Mouse (Mus musculus) kidney, postnatal 0 days (tissue): ENCODE measurements at regions not wholly inside any gene's neighbourhood (a gene's known extent, or its start where the extent isn't known, plus 50 kb on each side); places are given as distances from the start of the nearest gene placed in this dataset.

Experiments
- ATAC-seq: fragments of 200-750 bp; cut with Nextera tagmentation; replicated peaks from 2 replicates; pipeline ENCODE4 v1.8.0; 2017; ENCODE audit warnings: low read depth, moderate number of reproducible peaks, moderate TSS enrichment, moderate library complexity; ENCODE audit not compliant: low FRiP score
- DNase-seq: peaks from one replicate; pipeline ENCODE4 v3.0.0-alpha.2; 2016; ENCODE audit warnings: low spot score
- H3K27ac ChIP-seq: fragments of 300-500 bp; sonication (generic); 2 replicates; pipeline ENCODE4 v1.5.1; 2014; ENCODE audit warnings: mild to moderate bottlenecking
- H3K27me3 ChIP-seq: fragments of 300-500 bp; sonication (generic); 2 replicates; pipeline ENCODE4 v1.6.1; 2014; ENCODE audit warnings: low read length, mixed read lengths; ENCODE audit not compliant: insufficient read depth
- H3K36me3 ChIP-seq: fragments of 300-500 bp; sonication (generic); 2 replicates; pipeline ENCODE4 v1.6.1; 2014; ENCODE audit warnings: low read length, mixed read lengths; ENCODE audit not compliant: insufficient read depth
- H3K4me1 ChIP-seq: fragments of 300-500 bp; sonication (generic); replicated peaks from 2 replicates; pipeline ENCODE4 v1.6.1; 2014; ENCODE audit warnings: antibody characterized with exemption, low read length, mixed read lengths; ENCODE audit not compliant: insufficient read depth
- H3K4me2 ChIP-seq: fragments of 300-500 bp; sonication (generic); 2 replicates; pipeline ENCODE4 v1.6.1; 2014; ENCODE audit warnings: mild to moderate bottlenecking, low read length, moderate library complexity, mixed read lengths
- H3K4me3 ChIP-seq: fragments of 300-500 bp; sonication (generic); replicated peaks from 2 replicates; pipeline ENCODE4 v1.5.1; 2014; ENCODE audit warnings: low read depth, low read length
- H3K9ac ChIP-seq: fragments of 300-500 bp; sonication (generic); 2 replicates; pipeline ENCODE4 v1.6.1; 2014; ENCODE audit warnings: low read depth, low read length
- H3K9me3 ChIP-seq: fragments of 300-500 bp; sonication (generic); replicated peaks from 2 replicates; pipeline ENCODE4 v1.6.1; 2016; ENCODE audit warnings: low read length, inconsistent platforms, mixed read lengths
- CTCF ChIP-seq: IDR thresholded peaks from 2 replicates; pipeline ENCODE4 v1.5.1; 2016; ENCODE audit warnings: antibody characterized with exemption, low read depth, mild to moderate bottlenecking, moderate library complexity
- WGBS: fragments of 180-500 bp; shearing (Covaris S2); extraction: QIAGEN DNeasy Blood & Tissue Kit; methylation state at CpG from one replicate; pipeline ENCODE4 v1.1.7; 2014; 5-methylcytosine and 5-hydroxymethylcytosine counted together

GRCm38 (mm10) chr8:37134192-37134964, 141.0 kb downstream of the AI429214 start:
- no peak for TF ChIP-seq CTCF
- Histone ChIP-seq H3K27ac (no peak overlapping the region), H3K4me3 (no peak overlapping the region), H3K36me3 (no peaks in the 10 kb centered on the region), H3K9me3 (no peaks in the 10 kb centered on the region), H3K9ac (no peak overlapping the region), H3K4me1 (no peaks in the 10 kb centered on the region), H3K4me2 (no peak overlapping the region), H3K27me3 (no peaks in the 10 kb centered on the region)
- WGBS: 37% methylated on average over 8 of the region's 8 CpGs
- DNase-seq: peak; percentile 54
- ATAC-seq: no peak

- ATAC-seq: no peak
- Histone ChIP-seq H3K4me1 (no peaks in the 10 kb centered on the region), H3K27me3 (no peaks in the 10 kb centered on the region), H3K9ac (no peak overlapping the region), H3K9me3 (no peaks in the 10 kb centered on the region), H3K27ac (no peak overlapping the region), H3K4me2 (no peak overlapping the region), H3K36me3 (no peaks in the 10 kb centered on the region), H3K4me3 (no peak overlapping the region)
- WGBS: 56% methylated on average over 1 of the region's 1 CpGs
- no peak for TF ChIP-seq CTCF
- no peak for DNase-seq
Measured at GRCm38 (mm10) chr8:37150286-37150685, 156.9 kb downstream of the AI429214 start.

- peak; percentile 73 for DNase-seq
- 61% methylated on average over 7 of the region's 7 CpGs for WGBS
- no peaks in the 10 kb centered on the region for H3K27me3 ChIP-seq
- H3K36me3 ChIP-seq: no peaks in the 10 kb centered on the region
- H3K27ac ChIP-seq: no peak overlapping the region
- TF ChIP-seq CTCF: no peak
- no peaks in the 10 kb centered on the region for H3K9me3 ChIP-seq
- H3K9ac ChIP-seq: no peak overlapping the region
- peak; percentile 71 for ATAC-seq
- H3K4me3 ChIP-seq: no peak overlapping the region
- no peaks in the 10 kb centered on the region for H3K4me1 ChIP-seq
- no peak overlapping the region for H3K4me2 ChIP-seq
Measured at GRCm38 (mm10) chr8:37154361-37154760, 161.0 kb downstream of the AI429214 start.

GRCm38 (mm10) chr8:37154946-37155345, 161.5 kb downstream of the AI429214 start:
- no peaks in the 10 kb centered on the region for H3K36me3 ChIP-seq
- no peak overlapping the region for H3K9ac ChIP-seq
- no peak for TF ChIP-seq CTCF
- H3K27me3 ChIP-seq: no peaks in the 10 kb centered on the region
- no peak for DNase-seq
- H3K4me2 ChIP-seq: no peak overlapping the region
- 77% methylated on average over 8 of the region's 8 CpGs for WGBS
- H3K9me3 ChIP-seq: no peaks in the 10 kb centered on the region
- no peak overlapping the region for H3K4me3 ChIP-seq
- no peaks in the 10 kb centered on the region for H3K4me1 ChIP-seq
- H3K27ac ChIP-seq: no peak overlapping the region
- ATAC-seq: no peak

GRCm38 (mm10) chr8:37159481-37159880, 166.1 kb downstream of the AI429214 start:
- WGBS: 6% methylated on average over 9 of the region's 9 CpGs
- no peak overlapping the region for H3K4me3 ChIP-seq
- peak; percentile 79 for DNase-seq
- H3K4me1 ChIP-seq: no peaks in the 10 kb centered on the region
- TF ChIP-seq CTCF: peak; percentile 91
- H3K27me3 ChIP-seq: no peaks in the 10 kb centered on the region
- no peak overlapping the region for H3K9ac ChIP-seq
- ATAC-seq: no peak
- no peaks in the 10 kb centered on the region for H3K9me3 ChIP-seq
- no peaks in the 10 kb centered on the region for H3K36me3 ChIP-seq
- H3K27ac ChIP-seq: no peak overlapping the region
- H3K4me2 ChIP-seq: no peak overlapping the region

GRCm38 (mm10) chr8:37196859-37197258, 203.5 kb downstream of the AI429214 start:
- WGBS: 84% methylated on average over 1 of the region's 1 CpGs
- no peak for DNase-seq
- H3K4me2 ChIP-seq: no peak overlapping the region

More at GRCm38 (mm10) chr8:37196859-37197258, 203.5 kb downstream of the AI429214 start:
- no peak for TF ChIP-seq CTCF
- Histone ChIP-seq H3K27ac (no peak overlapping the region), H3K36me3 (no peaks in the 10 kb centered on the region), H3K27me3 (no peaks in the 10 kb centered on the region), H3K9ac (no peak overlapping the region), H3K4me3 (no peak overlapping the region), H3K4me1 (no peaks in the 10 kb centered on the region), H3K9me3 (no peaks in the 10 kb centered on the region)
- ATAC-seq: no peak
